Comparison of ENCODE assay signal across 9 mouse cellular contexts in genomic region chr6:39782618-39783017, GRCm38 (mm10). TPM values are rescaled to one million over a fixed set of nuclear protein-coding genes. Genes with fewer than 3 reads are reported as not detected.
DNase-seq lines count a peak whose midpoint lies in the region; ATAC-seq and TF ChIP-seq lines count a peak whose summit lies in the region.
"Had no signal": no experiment of that assay in that cellular context is flagged by ENCODE, and none has a peak within 500 bp of the region (broad histone marks: within the 10 kb centered on the region; RNA-seq: fewer than 3 reads in every experiment).

No protein-coding gene starts in this region.

- no peak overlapping the region for H3K4me2 ChIP-seq in heart, embryonic 11.5 days

- H3K4me3 ChIP-seq in heart, embryonic 11.5 days (ENCODE audit: low read depth, low read length), result no peak overlapping the region
- H3K4me3 ChIP-seq in testis, adult 2 months (ENCODE audit: control insufficient read depth, low read depth, low read length), result no peak overlapping the region
- H3K4me3 ChIP-seq: limb, embryonic 15.5 days had no signal

- 19% methylated on average over 3 of the region's 3 CpGs for WGBS in heart, embryonic 11.5 days (ENCODE audit: insufficient replicate concordance)

- H3K27me3 ChIP-seq in heart, embryonic 11.5 days (ENCODE audit: control insufficient read depth, insufficient read depth, low read length), result no peaks in the 10 kb centered on the region
- no peaks in the 10 kb centered on the region for H3K27me3 ChIP-seq in testis, adult 2 months (ENCODE audit: control insufficient read depth, insufficient read depth, low read length)
- H3K27me3 ChIP-seq: limb, embryonic 15.5 days had no signal

- H3K4me1 ChIP-seq in heart, embryonic 11.5 days (ENCODE audit: control insufficient read depth, insufficient read depth, low read length), result peaks cover 14% of the 10 kb centered on the region; the same call in 1 of the 2 replicates
- H3K4me1 ChIP-seq in testis, adult 2 months (ENCODE audit: control insufficient read depth, insufficient read depth, low read length), result peaks cover 11% of the 10 kb centered on the region

- no peak for ATAC-seq in heart, embryonic 11.5 days (replicated peaks; ENCODE audit: insufficient number of reproducible peaks, low FRiP score, low TSS enrichment)
- no peak for ATAC-seq in erythroid progenitor cell, adult 5-6 weeks (replicated peaks; ENCODE audit: low FRiP score, poor library complexity, severe bottlenecking)

- no peak overlapping the region for H3K27ac ChIP-seq in heart, embryonic 11.5 days (ENCODE audit: low read depth, low read length)
- H3K27ac ChIP-seq in testis, adult 2 months (ENCODE audit: control insufficient read depth, insufficient read depth, low read depth, low read length), result no peak overlapping the region

- H3K36me3 ChIP-seq in heart, embryonic 11.5 days (ENCODE audit: control insufficient read depth, insufficient read depth, low read length), result no peaks in the 10 kb centered on the region
- H3K36me3 ChIP-seq in testis, adult 2 months (ENCODE audit: control insufficient read depth, insufficient read depth, low read length), result no peaks in the 10 kb centered on the region
- H3K36me3 ChIP-seq: limb, embryonic 15.5 days had no signal

- peak; percentile 6; the same call in 1 of the 2 replicates for TF ChIP-seq CTCF in testis, adult 2 months (IDR thresholded peaks at IDR 0.05; ENCODE audit: control insufficient read depth, insufficient read depth, insufficient replicate concordance, low read depth, low read length)

- no peaks in the 10 kb centered on the region for H3K9me3 ChIP-seq in heart, embryonic 11.5 days (replicated peaks; ENCODE audit: control insufficient read depth, low read length)
- H3K9me3 ChIP-seq: limb, embryonic 15.5 days had no signal

- DNase-seq in heart, adult 11 months, result peak; percentile 48
- DNase-seq in testis, postnatal 14 days (ENCODE audit: low spot score), result no peak
- DNase-seq in c-Kit-positive CD71-positive TER-119-positive erythroid progenitor cells, embryonic 14.5 days (ENCODE audit: low spot score), result peak; percentile 53
- DNase-seq in kidney, postnatal 36 days, result peak; percentile 44 to 58
- DNase-seq in thymus, postnatal 4 days, result peak; percentile 16

- H3K9ac ChIP-seq in heart, embryonic 11.5 days (ENCODE audit: low read depth, low read length), result no peak overlapping the region
- H3K9ac ChIP-seq: limb, embryonic 15.5 days had no signal

- no peak for TF ChIP-seq POLR2A in testis, adult 2 months (IDR thresholded peaks at IDR 0.05; ENCODE audit: control insufficient read depth, low read depth, low read length)

RNA-seq across cellular contexts. Expression of gene Mrps33, which starts 28.2 kb away (rescaled TPM):
- polyA plus RNA-seq in heart, embryonic 11.5 days (2014; fragmentation: Nextera tagmentation; extraction: Ambion mirVana), result 215 and 220 TPM in 2 replicates
- polyA plus RNA-seq in testis, adult 2 months (2012; rRNA removed), result 38.4 and 43.7 TPM in 2 replicates
- total RNA-seq in erythroid progenitor cell, adult 5-6 weeks (2015; ENCODE audit: low replicate concordance), result 17.3 and 49.5 TPM in 2 replicates
- 6.2 and 18.6 TPM in 2 replicates for total RNA-seq in erythroid progenitor cell, adult 5-6 weeks (2017; ENCODE audit: low replicate concordance)

RNA-seq across cellular contexts. Expression of gene Braf, which starts 57.4 kb away (rescaled TPM):
- polyA plus RNA-seq in heart, embryonic 11.5 days (2014; fragmentation: Nextera tagmentation; extraction: Ambion mirVana), result 11.4 and 13.5 TPM in 2 replicates
- polyA plus RNA-seq in testis, adult 2 months (2012; rRNA removed), result 49.2 and 49.5 TPM in 2 replicates
- 11.5 and 24.3 TPM in 2 replicates for total RNA-seq in erythroid progenitor cell, adult 5-6 weeks (2015; ENCODE audit: low replicate concordance)
- 8.2 and 9.5 TPM in 2 replicates for total RNA-seq in erythroid progenitor cell, adult 5-6 weeks (2017; ENCODE audit: low replicate concordance)
